Mouse (Mus musculus): ENCODE data around the gene Kctd2. TPM values are rescaled to one million over a fixed set of nuclear protein-coding genes. Genes with fewer than 3 reads are reported as not detected.

Gene Kctd2
- polyA plus RNA-seq (2014; fragmentation: Nextera tagmentation; extraction: Ambion mirVana), result 28.8 and 33.7 TPM in 2 replicates

GRCm38 (mm10) chr11:115419531-115420237 is at the start of gene Kctd2, which contains the start of gene Atp5h:
Gene Kctd2 (plus strand): TSS chr11:115420128.
Gene Atp5h (minus strand): TSS chr11:115419962.
- WGBS, result under 1% methylated on average over 49 of the region's 56 CpGs
- Histone ChIP-seq H3K36me3 (ENCODE audit: control insufficient read depth, insufficient read depth, low read length) (peaks cover 17% of the 10 kb centered on the region; the same call in 1 of the 2 replicates), H3K27ac (ENCODE audit: low read depth, low read length) (peak within 1 kb of the TSS; percentile 83), H3K4me2 (ENCODE audit: low read depth, low read length) (peak within 1 kb of the TSS; percentile 96), H3K9ac (replicated peaks; ENCODE audit: low read depth, low read length) (peak within 1 kb of the TSS; percentile 97), H3K27me3 (ENCODE audit: control insufficient read depth, insufficient read depth, low read length) (no peaks in the 10 kb centered on the region), H3K4me1 (ENCODE audit: control insufficient read depth, insufficient read depth, low read length) (peaks cover 23% of the 10 kb centered on the region), H3K4me3 (ENCODE audit: low read depth, low read length) (peak within 1 kb of the TSS; percentile 93), H3K9me3 (ENCODE audit: control insufficient read depth, low read length) (no peaks in the 10 kb centered on the region)
- ATAC-seq (ENCODE audit: low read depth), result peak; percentile 98

DNA sequence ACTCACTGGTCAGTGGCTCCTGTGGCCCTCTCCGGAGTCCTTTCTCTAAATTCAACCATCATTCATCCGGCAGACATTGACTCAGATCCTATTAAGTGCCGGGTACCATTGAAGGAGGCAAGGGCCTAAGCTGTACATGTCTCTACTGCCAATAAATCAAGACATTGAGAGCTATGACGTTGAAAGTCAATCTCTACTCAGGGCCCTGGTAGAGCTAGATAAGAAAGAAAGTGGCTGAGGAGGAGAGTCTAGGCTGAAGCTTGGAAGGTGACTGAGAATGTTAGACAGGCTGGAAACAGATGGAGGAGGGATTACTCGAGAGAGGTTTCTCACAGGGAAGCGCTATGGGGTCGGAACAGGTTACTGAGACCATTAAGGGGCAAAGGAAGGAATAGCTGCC is 49.6 kb upstream of the Kctd2 start:
- no peak overlapping the region for H3K4me3 ChIP-seq (ENCODE audit: low read depth, low read length)
- no peak overlapping the region for H3K9ac ChIP-seq (replicated peaks; ENCODE audit: low read depth, low read length)
- H3K36me3 ChIP-seq (ENCODE audit: control insufficient read depth, insufficient read depth, low read length), result no peaks in the 10 kb centered on the region
- WGBS, result 53% methylated on average over 7 of the region's 7 CpGs
- H3K4me1 ChIP-seq (ENCODE audit: control insufficient read depth, insufficient read depth, low read length), result 0 out of 2 replicates have a peak, but pooled peaks cover 7% of the 10 kb centered on the region
- no peak overlapping the region for H3K4me2 ChIP-seq (ENCODE audit: low read depth, low read length)
- H3K27me3 ChIP-seq (ENCODE audit: control insufficient read depth, insufficient read depth, low read length), result no peaks in the 10 kb centered on the region; the same call in 1 of the 2 replicates
- H3K9me3 ChIP-seq (ENCODE audit: control insufficient read depth, low read length), result no peaks in the 10 kb centered on the region
- no peak for ATAC-seq (ENCODE audit: low read depth)
- H3K27ac ChIP-seq (ENCODE audit: low read depth, low read length), result no peak overlapping the region

DNA sequence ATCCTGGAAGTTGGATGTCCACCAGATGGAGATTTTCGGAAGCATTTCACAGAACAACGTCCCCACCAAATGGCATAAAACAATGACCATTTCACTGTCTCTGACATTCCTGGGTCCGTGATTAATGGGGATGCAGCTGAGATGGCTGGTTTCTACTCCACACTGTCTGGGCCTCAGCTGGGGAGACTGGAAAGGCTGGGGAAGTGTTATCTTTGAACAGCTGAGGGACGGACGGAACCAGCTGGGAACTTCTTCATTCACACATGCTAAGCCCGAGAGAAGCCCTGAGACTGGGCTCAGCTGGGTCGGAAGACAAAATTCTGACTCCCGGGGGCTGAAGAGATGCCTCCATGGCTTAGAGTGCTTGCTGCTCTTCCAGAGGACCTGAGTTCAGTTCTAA is 48.6 kb upstream of the Kctd2 start:
- no peak overlapping the region for H3K4me3 ChIP-seq (ENCODE audit: low read depth, low read length)
- no peak overlapping the region for H3K4me2 ChIP-seq (ENCODE audit: low read depth, low read length)
- ATAC-seq (ENCODE audit: low read depth), result no peak
- WGBS, result 45% methylated on average over 8 of the region's 8 CpGs
- H3K4me1 ChIP-seq (ENCODE audit: control insufficient read depth, insufficient read depth, low read length), result 0 out of 2 replicates have a peak, but pooled peaks cover 7% of the 10 kb centered on the region
- H3K9me3 ChIP-seq (ENCODE audit: control insufficient read depth, low read length), result no peaks in the 10 kb centered on the region
- no peaks in the 10 kb centered on the region for H3K36me3 ChIP-seq (ENCODE audit: control insufficient read depth, insufficient read depth, low read length)
- H3K27me3 ChIP-seq (ENCODE audit: control insufficient read depth, insufficient read depth, low read length), result no peaks in the 10 kb centered on the region; the same call in 1 of the 2 replicates
- H3K9ac ChIP-seq (replicated peaks; ENCODE audit: low read depth, low read length), result no peak overlapping the region
- no peak overlapping the region for H3K27ac ChIP-seq (ENCODE audit: low read depth, low read length)

- Histone ChIP-seq H3K4me2 (ENCODE audit: low read depth, low read length) (no peak overlapping the region), H3K36me3 (ENCODE audit: control insufficient read depth, insufficient read depth, low read length) (no peaks in the 10 kb centered on the region), H3K27me3 (ENCODE audit: control insufficient read depth, insufficient read depth, low read length) (no peaks in the 10 kb centered on the region; the same call in 1 of the 2 replicates), H3K4me1 (ENCODE audit: control insufficient read depth, insufficient read depth, low read length) (0 out of 2 replicates have a peak, but pooled peaks cover 7% of the 10 kb centered on the region), H3K4me3 (ENCODE audit: low read depth, low read length) (no peak overlapping the region), H3K9me3 (ENCODE audit: control insufficient read depth, low read length) (no peaks in the 10 kb centered on the region), H3K9ac (replicated peaks; ENCODE audit: low read depth, low read length) (no peak overlapping the region), H3K27ac (ENCODE audit: low read depth, low read length) (no peak overlapping the region)
- 69% methylated on average over 1 of the region's 1 CpGs for whole genome bisulfite sequencing
- ATAC-seq (ENCODE audit: low read depth), result no peak
Observed at GRCm38 (mm10) chr11:115372015-115372414, 47.9 kb upstream of the Kctd2 start.

DNA sequence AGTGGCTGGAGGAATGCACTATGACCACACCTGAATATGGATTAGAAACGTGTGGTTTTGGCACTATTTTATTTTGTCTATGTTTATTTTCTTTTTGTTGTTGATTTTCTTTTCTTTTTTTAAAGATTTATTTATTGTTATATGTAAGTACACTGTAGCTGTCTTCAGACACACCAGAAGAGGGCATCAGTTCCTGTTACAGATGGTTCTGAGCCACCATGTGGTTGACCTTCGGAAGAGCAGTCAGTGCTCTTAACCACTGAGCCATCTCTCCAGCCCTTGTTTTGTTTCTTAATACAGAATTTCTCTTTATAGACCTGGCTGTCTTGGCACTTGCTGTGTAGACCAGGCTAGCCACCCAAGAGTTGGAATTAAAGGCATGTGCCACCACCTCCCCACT is 47.2 kb upstream of the Kctd2 start:
- H3K27ac ChIP-seq (ENCODE audit: low read depth, low read length), result no peak overlapping the region
- H3K9ac ChIP-seq (replicated peaks; ENCODE audit: low read depth, low read length), result no peak overlapping the region
- H3K36me3 ChIP-seq (ENCODE audit: control insufficient read depth, insufficient read depth, low read length), result no peaks in the 10 kb centered on the region
- no peak overlapping the region for H3K4me2 ChIP-seq (ENCODE audit: low read depth, low read length)
- no peaks in the 10 kb centered on the region for H3K9me3 ChIP-seq (ENCODE audit: control insufficient read depth, low read length)
- no peak for ATAC-seq (ENCODE audit: low read depth)
- H3K4me1 ChIP-seq (ENCODE audit: control insufficient read depth, insufficient read depth, low read length), result 0 out of 2 replicates have a peak, but pooled peaks cover 7% of the 10 kb centered on the region
- no peaks in the 10 kb centered on the region; the same call in 1 of the 2 replicates for H3K27me3 ChIP-seq (ENCODE audit: control insufficient read depth, insufficient read depth, low read length)
- WGBS, result 50% methylated on average over 2 of the region's 2 CpGs
- no peak overlapping the region for H3K4me3 ChIP-seq (ENCODE audit: low read depth, low read length)

DNA sequence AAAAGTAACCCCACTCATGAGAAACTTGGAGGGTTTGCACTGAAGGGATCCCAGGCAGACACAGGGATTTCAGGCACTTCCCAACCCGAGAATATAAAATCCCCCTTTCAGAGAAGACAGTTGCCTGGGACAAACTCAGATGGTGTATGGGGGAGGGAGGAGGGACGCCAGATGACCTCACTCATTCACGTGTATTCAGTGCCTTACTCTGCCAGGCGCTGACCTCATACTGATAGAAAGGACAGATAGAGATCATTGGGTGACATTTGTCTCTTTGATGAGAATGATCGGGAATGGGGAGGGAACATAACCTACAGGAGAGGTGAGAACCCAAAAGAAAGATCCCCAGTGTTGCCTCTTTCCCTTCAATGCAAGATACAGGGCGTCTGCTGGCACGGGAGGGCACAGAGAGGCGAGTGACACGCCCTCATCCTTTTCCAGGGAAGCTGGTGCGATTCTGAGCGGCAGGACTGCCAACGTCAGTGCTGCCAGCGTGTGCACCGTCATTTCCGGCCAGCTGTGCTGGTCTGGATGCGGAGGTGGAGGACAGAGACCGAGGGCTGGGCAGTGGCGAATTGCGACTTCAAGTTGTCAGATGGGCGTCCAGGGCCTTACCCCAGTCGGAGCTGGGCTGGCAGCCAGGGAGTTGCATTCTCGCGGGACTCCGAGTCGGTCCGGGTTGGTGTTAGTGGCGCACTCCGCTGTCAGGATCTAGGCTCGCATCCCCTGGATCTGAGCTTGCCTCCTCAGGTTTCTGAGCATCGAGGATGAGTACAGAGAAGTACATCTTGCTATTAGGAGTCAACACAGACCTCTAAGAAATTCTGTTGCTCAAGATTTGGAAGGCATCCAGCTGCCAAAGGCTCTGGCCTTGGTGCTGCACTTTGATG is 45.9 kb upstream of the Kctd2 start:
- H3K27me3 ChIP-seq (ENCODE audit: control insufficient read depth, insufficient read depth, low read length), result no peaks in the 10 kb centered on the region; the same call in 1 of the 2 replicates
- H3K4me2 ChIP-seq (ENCODE audit: low read depth, low read length), result peak overlapping the region; percentile 68
- no peaks in the 10 kb centered on the region for H3K9me3 ChIP-seq (ENCODE audit: control insufficient read depth, low read length)
- 2% methylated on average over 29 of the region's 30 CpGs for WGBS
- H3K27ac ChIP-seq (ENCODE audit: low read depth, low read length), result peak overlapping the region; percentile 73
- H3K9ac ChIP-seq (replicated peaks; ENCODE audit: low read depth, low read length), result peak overlapping the region; percentile 62
- peak; percentile 77 for ATAC-seq (ENCODE audit: low read depth)
- 0 out of 2 replicates have a peak, but pooled peaks cover 7% of the 10 kb centered on the region for H3K4me1 ChIP-seq (ENCODE audit: control insufficient read depth, insufficient read depth, low read length)
- peak overlapping the region; percentile 44 for H3K4me3 ChIP-seq (ENCODE audit: low read depth, low read length)
- no peaks in the 10 kb centered on the region for H3K36me3 ChIP-seq (ENCODE audit: control insufficient read depth, insufficient read depth, low read length)

DNA sequence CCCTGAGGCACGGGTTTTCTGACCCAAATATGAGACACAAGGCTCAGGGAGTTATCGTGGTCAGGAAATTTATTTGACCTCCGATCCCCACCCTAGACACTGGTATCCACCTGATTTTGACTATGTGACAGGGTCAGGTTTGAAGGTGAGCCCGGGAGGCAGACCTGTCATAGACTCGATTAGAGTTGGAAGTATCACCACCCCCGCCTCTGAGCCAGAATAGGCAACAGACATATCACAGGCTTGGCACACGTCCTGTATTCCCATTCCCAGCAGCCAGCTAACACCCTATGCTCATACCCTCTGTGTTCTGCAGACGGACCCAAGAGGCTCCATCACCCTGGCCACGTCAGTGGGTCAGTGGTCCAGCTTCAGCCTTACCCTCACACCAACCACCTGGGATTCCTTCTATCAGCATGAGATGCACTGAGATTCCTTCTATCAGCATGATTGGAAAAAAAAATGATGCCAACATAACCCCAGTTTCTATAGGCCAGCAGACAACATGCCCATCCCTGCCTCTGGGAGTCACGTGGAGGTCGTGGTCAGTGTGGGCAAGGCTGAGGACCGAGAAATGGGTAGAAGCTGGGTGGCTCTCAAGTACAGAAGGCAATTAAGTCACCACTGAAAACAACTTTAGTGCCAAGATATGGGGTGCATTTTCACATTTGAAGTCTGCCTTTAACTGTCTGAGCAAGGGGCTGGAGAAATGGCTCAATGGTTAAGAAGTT is 45.1 kb upstream of the Kctd2 start:
- WGBS, result 73% methylated on average over 12 of the region's 12 CpGs

DNA sequence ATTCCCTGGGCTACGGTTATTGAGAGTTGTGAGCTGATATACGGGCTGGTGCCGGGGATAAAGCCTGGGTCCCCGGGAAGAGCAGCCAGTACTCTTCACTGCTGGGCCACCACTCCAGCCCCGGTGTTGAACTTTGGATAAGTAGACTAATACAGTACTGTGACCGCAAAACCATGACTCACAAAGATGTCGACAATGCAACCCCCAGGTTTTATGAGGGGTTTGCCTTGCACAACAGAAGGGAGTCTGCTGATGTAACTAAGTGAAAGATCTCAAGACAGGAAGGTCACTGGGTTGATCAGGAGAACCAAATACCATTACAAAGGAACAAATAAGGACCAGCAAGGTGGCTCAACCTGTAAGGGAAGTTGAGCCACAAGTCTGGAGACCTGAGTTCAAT is 43.2 kb upstream of the Kctd2 start:
- WGBS, result 67% methylated on average over 7 of the region's 7 CpGs
- ATAC-seq (ENCODE audit: low read depth), result no peak
- H3K4me2 ChIP-seq (ENCODE audit: low read depth, low read length), result no peak overlapping the region
- H3K36me3 ChIP-seq (ENCODE audit: control insufficient read depth, insufficient read depth, low read length), result no peaks in the 10 kb centered on the region
- no peak overlapping the region for H3K9ac ChIP-seq (replicated peaks; ENCODE audit: low read depth, low read length)
- 0 out of 2 replicates have a peak, but pooled peaks cover 7% of the 10 kb centered on the region for H3K4me1 ChIP-seq (ENCODE audit: control insufficient read depth, insufficient read depth, low read length)
- no peaks in the 10 kb centered on the region for H3K9me3 ChIP-seq (ENCODE audit: control insufficient read depth, low read length)
- H3K27me3 ChIP-seq (ENCODE audit: control insufficient read depth, insufficient read depth, low read length), result no peaks in the 10 kb centered on the region; the same call in 1 of the 2 replicates
- H3K4me3 ChIP-seq (ENCODE audit: low read depth, low read length), result no peak overlapping the region
- no peak overlapping the region for H3K27ac ChIP-seq (ENCODE audit: low read depth, low read length)

More for the DNA sequence above, 45.1 kb upstream of the Kctd2 start:
- H3K27me3 ChIP-seq (ENCODE audit: control insufficient read depth, insufficient read depth, low read length), result no peaks in the 10 kb centered on the region; the same call in 1 of the 2 replicates
- H3K9ac ChIP-seq (replicated peaks; ENCODE audit: low read depth, low read length), result peak overlapping the region; percentile 62
- no peaks in the 10 kb centered on the region for H3K9me3 ChIP-seq (ENCODE audit: control insufficient read depth, low read length)
- 0 out of 2 replicates have a peak, but pooled peaks cover 7% of the 10 kb centered on the region for H3K4me1 ChIP-seq (ENCODE audit: control insufficient read depth, insufficient read depth, low read length)
- peak; percentile 20; the same call in 1 of the 2 replicates for ATAC-seq (ENCODE audit: low read depth)
- H3K27ac ChIP-seq (ENCODE audit: low read depth, low read length), result peak overlapping the region; percentile 73
- peak overlapping the region; percentile 44 for H3K4me3 ChIP-seq (ENCODE audit: low read depth, low read length)
- H3K4me2 ChIP-seq (ENCODE audit: low read depth, low read length), result peak overlapping the region; percentile 68
- H3K36me3 ChIP-seq (ENCODE audit: control insufficient read depth, insufficient read depth, low read length), result no peaks in the 10 kb centered on the region

Data from neural tube, embryonic 14.5 days (tissue).